Mouse (Mus musculus) E14TG2a.4 (cell line): ENCODE measurements around the gene Nxph4.

Experiments used
- CTCF ChIP-seq: conservative IDR thresholded peaks from 2 replicates; pipeline ENCODE4 v1.5.1; 2014; ENCODE audit warnings: low read length
- NANOG ChIP-seq: IDR thresholded peaks from 2 replicates; pipeline ENCODE4 v1.6.1; 2014; ENCODE audit warnings: borderline replicate concordance, low read length, mixed read lengths
- POU5F1 ChIP-seq: IDR thresholded peaks from 2 replicates; pipeline ENCODE4 v1.6.1; 2014; ENCODE audit warnings: low read length, borderline replicate concordance

GRCm38 (mm10) chr10:127544375-127544774 is 10.0 kb upstream of the Nxph4 start:
- no peak for TF ChIP-seq CTCF
- TF ChIP-seq POU5F1, result no peak
- no peak for TF ChIP-seq NANOG
